Mouse (Mus musculus): Measurements from ENCODE around the gene Dnpep.
A peak's percentile ranks its signal among the peaks of the same experiment; 100 is the strongest.

The Dnpep gene

GRCm38 (mm10) chr1:75262969-75263951 lies 54.5 kb downstream of the Dnpep start:
- DNase-seq = peak; percentile 44

GRCm38 (mm10) chr1:75261278-75261677 lies 56.5 kb downstream of the Dnpep start:
- DNase-seq = no peak
